Mouse (Mus musculus) inflammation-experienced regulatory T-cells, adult 6 months (primary cell): ENCODE results near the gene Zfp335. TPM values are rescaled to one million over a fixed set of nuclear protein-coding genes. Genes with fewer than 3 reads are reported as not detected.

ENCODE experiments used
- ATAC-seq: one replicate; pipeline ENCODE4 v1.8.0; 2017
- polyA plus RNA-seq, 3 experiments: library from polyadenylated mRNA; unstranded; fragments of 100-300 nt; shearing (Covaris generic); gene quantifications; one replicate each; pipeline ENCODE4 v1.2.1; 2017

Zfp335 gene
- polyA plus RNA-seq, 3 experiments from 2014 or later = 6.2 to 7.4 (median 6.8) TPM

DNA sequence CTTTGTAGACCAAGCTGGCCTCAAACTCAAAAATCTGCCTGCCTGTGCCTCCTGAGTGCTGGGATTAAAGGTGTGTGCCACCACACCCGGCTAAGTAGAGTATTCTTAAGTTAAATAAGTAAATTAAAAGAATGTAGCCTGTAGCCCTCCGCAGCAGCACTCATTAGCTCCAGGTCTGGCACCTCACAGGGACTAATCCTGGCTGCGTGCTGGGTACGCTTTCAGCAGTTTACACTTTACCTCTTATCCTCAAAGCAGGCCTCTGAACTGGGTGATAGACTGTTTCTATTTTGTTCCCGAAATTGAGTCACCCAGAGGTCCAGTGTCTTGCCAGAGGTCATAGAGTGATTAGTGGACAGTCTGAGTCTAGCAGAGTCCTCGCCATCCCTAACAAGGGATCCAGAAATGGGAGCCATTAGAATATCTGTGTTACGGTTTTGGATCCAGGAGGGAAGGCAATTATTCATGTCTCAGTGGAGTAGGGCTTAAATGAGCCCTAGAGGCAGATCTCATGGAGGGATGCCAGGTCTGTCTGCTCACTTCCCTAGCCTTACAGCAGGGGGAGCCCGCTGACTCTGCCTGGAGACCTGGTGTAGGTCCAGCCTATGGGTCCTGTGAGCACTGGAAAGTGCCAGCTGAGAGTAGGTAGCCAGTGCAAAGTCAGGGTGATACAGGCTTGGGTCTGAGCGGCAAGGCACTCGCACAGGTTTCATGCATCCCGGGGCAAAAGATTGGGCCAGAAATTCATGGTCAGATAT is 12.7 kb upstream of the Zfp335 start:
- peak; percentile 81 for ATAC-seq

DNA sequence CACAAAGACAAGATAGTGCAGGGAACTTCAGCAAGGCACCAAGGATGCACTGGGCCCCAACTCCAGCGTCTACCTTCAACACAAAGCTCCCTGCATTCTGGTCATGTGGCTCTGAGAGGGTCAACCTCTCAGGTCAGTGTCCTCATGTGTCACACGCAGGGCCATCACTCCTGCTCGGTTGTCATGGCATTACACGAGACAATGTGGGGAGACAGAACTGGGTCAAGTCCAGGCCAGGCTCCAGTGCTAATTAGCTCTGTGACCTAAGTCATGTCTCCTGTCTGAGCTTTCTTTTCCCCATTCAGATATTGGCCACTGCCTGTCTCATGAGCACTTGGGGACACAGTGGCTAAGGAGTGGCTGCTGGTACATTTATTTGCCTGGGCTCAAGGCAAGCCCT is 11.7 kb upstream of the Zfp335 start:
- no peak for ATAC-seq

DNA sequence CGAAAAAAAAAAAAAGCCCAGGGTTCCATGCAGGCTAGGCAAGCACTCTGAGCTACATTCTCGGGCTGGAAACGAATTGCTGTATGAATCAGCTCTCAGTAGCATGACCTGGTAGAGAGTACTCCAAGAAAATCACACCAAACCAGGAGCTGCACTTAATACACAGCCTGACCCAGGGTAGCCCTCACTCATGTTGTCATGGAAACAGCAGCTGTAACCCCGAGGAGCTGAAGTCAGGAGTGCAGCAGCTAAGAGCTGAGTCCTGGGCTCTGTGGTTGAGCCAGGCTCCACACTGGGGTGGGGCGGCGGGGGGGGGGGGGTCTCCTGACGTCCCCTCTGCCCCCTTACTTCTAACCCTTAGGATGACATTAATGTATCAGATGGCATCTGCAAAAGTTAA is 10.4 kb upstream of the Zfp335 start:
- ATAC-seq = no peak

DNA sequence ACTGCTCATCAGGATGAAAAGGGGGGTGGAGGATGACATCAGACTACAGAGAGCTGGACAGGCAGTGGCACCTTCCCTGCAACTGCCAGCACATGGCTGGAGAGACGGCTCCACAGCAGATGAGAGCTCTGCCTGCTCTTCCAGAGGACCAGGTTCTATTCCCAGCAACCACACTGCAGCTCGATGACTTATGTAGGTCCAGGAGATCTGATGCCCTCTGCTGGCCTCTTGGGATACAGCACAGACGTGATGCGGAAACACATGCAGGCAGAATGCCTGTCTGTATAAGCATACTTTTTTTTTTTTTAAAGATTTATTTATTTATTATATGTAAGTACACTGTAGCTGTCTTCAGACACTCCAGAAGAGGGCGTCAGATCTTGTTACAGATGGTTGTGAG is 6.8 kb upstream of the Zfp335 start:
- ATAC-seq = no peak

DNA sequence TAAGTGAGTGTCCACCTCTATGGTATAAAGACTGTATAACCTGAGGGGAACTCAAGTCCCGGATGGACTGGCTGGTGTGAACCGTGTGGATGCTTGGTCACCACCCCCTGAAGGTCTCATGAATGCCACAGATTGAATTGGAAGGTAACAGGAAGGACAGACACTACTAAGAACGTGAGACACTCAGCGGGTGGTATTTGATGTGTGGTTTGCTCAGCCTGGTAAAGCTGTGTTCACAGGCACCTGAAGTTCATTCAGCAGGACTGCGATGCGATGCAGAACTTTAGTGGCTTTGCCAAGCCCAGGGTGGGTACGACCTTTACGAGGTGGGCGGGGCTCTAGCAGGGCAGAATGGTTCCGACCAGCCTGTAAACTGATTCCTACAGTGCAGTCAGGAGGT is 5.8 kb upstream of the Zfp335 start:
- ATAC-seq = no peak

DNA sequence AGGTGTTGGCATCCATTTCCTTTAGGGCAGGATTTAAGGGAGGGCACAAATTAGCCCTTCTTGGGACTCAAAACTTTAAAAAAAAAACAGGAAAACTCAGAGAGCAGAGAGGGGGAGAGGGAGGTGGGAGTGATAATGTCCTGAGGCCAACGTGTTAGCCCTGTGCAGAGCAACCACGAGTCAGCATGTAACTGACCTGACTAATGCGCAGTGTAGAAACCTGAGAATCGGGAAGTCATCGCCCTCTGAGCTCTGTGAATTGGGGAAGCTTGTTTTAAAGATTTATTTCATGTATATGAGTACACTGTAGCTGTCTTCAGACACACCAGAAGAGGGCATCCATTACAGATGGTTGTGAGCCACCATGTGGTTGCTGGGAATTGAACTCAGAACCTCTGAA is 5.3 kb upstream of the Zfp335 start:
- no peak for ATAC-seq

DNA sequence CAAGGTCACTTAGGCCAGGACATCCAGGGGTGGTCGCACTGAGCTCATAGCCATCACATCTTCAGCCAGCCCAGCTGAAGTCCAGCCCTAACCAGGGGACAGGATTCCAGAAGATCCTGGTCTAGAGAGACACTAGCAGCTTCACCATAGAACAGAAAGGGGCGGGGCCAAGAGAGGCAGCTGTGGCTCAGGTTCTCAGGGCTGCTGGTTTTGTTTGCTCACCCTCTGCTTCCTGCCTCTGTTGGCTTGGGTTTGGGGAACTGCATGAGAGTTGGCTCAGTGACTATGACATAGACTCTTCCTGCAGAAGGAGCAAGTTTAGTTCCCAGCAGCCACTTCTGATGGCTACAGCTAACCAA is 1.9 kb upstream of the Zfp335 start:
- peak; percentile 78 for ATAC-seq

DNA sequence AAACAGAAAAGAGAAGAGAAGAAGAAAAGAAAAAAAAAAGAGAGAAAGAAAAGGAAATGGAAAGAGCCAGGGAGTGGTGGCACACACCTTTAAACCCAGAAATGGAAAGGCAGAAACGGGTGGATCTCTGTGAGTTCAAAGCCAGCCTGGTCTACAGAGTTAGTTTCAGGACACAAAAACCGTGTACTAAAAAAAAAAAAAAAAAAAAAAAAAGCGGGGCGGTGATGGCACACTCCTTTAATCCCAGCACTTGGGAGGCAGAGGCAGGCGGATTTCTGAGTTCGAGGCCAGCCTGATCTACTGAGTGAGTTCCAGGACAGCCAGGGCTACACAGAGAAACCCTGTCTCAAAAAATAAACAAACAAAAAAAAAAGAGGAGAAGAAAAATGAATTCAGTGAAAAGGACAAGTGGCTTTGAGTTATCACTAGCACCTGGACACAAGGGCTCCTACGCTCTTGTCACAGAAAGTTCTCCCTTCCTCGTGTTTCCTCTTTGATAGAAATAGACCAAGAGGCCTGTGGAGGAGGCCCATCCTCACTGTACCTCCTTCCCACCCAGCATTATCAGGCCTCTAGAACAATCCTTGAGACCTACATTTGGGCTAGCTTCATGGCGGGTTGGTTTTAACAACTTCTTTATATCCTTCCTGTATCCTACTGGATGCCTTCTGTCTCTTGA is 1.3 kb upstream of the Zfp335 start:
- peak; percentile 1 for ATAC-seq

DNA sequence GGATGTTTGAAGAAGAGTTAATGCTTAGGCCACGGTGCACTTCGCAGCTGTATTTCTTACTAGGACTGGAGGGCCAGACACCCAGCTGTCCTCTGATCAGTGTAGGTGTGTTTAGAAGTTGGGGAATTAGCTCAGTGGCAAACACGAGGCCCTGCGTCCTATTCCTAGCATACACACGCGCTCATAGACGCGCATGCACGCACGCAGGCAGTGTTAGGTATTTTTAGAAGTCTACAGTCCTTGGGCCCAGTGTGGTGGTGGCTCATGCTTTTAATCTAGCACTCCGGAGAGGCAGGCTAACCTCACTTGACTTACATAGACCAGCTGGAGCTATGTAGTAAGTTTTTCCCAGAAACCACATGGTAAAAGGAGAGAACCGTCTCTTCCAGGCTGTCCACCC is 594 bp upstream of the Zfp335 start:
- ATAC-seq = peak; percentile 32

DNA sequence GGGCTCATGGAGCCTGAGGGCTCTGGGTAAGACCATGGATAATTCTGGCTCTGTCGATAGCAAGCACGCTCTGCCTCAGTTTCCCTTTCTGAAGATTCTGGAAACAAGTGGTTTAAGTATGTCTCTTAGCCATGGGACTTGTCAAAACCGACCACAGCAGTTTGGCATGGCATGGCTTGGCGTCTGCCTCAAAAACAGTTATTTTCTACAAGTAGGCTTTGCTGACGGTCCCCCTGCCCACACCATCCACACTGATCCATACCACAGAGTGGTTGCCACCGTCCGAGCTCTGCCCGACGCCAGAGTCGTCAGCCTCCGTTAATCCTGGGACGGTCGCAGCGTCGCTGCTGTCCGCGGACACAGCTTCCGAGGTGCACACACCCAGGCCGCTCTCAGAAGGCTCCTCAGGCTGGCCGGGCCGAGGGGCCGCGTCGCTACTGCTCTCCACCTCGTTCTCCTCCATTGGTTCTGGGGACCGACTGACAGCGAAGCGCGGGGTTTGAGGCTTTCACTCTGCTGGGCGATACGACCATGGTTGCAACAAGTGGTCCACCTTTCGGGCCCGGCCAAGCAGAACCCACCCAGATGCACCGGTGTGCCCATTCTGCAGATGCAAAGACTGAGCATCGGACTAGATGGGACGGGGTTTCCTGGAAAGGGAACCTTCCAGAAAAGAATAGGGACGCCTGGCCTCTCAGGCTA is 1.0 kb downstream of the Zfp335 start:
- ATAC-seq = no peak

DNA sequence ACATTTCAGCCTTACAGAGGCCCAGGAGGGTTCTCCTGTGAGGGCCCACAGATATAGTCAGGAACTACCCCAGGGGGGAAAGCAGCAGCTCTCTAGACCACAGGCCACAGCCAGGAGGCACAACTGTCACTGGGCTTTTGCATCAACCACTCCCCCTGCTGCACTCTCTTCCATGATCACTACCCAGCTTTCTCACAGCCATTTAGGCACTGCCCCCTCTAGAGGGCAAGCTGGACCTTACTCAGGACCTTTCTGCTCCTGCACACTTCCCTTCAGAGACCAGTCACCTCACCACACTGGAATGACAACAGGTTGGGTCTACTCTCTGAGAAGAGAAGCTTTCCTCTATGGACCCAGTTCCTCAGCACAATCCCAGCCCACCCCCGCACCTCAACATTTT is 2.0 kb downstream of the Zfp335 start:
- no peak for ATAC-seq

DNA sequence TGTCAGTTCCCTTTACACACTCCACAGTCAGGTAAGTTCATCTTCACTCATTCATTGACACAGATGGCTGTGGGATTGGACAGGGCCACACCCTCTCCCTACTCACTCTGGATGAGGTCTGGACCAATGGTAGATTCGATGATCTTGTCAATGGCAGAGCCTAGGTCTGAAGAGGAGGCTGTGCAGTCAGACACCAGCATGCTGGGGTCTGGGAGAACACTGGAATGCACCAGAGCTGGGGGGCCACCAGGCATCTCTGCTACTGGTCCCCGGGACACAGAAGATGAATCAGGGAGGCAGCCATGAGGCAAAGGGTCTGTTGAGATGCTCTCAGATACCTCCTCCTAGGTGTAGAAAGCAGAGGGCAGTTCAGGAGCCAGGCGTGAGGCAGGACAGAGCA is 2.5 kb downstream of the Zfp335 start:
- no peak for ATAC-seq

DNA sequence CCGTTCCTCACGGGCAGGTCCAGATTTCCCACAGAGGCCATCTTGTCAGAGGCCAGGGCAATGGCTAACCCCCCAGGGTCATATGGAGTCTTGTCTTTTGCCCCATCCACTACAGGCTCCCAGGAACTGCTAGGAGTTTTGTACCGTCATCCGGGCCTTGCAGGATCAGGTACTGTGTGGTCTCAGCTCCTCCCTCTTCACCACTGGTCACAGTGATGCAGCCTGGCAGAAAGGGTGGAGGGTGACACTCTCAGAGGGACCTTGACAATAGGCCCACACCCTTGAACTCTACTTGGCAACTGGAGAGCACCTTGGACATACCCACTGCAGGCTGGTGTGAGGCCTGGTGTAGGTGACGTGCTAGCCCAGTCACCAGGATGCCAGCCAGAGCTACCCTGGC is 3.5 kb downstream of the Zfp335 start:
- no peak for ATAC-seq

DNA sequence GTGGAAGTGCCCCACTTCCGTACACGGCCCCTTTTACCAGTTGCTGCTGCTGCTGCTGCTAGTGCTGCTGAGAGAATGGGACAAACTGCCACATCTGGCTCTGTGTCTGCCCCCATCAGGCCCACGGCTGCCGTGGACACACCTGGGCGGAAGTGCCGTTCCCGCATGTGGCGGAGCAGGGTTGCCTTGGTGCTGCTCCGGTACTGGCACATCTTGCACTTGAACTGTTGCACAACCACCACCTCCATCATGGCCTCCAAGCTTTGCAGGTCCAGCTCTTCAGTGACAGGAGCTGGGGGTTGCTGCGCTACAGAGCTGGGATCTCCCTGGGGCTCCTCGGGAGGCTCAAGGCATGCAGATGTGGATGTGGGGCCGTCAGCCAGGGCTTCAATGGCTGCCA is 4.0 kb downstream of the Zfp335 start:
- ATAC-seq = no peak

DNA sequence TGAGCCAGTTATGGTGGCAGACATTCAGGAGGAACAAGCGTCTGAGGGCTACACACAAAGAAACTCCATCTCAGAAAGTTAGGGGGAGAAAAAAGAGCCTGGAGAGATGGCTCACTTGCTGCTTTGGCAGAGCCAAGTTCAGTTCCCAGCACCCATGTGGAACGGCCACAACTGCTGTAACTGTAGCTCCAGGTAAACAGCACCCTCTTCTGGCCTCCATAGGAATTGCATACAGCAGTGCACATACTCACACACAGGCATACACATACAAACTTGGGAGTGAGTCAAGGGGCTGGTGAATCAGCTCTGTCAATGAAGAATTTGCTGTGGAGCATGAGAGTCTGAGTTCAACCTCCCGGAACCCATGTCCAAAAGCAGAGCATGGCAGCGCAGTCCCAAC is 5.5 kb downstream of the Zfp335 start:
- ATAC-seq = no peak

DNA sequence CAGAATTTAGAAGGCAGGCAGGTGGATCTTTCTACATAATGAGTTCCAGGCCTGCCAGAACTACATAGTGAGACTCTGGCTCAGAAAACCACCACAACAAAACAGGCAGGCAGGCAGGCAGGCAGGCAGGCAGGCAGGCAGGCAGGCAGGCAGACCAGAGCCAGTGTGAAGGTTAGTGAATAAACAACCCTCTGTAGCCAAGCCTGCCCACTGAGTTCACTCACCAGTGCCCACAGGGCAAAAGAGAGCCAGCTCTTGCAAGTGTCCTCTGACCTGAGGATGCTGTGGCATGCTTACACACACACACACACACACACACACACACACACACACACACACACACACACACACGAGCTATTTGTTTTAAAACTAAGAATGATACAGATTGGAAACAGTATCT is 8.1 kb downstream of the Zfp335 start:
- ATAC-seq = no peak

DNA sequence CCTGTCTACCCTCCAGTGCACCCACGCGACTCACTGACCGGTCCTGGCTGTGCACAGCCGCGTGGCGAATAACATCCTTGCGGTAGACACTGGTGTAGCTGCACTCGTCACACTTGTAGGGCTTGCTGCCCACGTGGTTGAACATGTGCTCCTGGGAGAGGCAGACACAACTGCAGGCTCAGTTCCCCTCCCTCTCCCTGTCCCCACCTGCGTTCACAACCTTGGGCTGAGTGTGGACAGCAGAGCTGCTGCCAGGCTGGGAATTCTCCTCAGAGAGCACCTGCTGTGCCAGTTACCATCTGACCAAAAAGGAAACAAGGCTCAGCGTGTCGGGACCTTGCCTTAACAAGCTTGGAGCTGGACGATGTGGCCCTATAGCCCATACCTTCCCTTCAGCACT is 10.2 kb downstream of the Zfp335 start:
- no peak for ATAC-seq

DNA sequence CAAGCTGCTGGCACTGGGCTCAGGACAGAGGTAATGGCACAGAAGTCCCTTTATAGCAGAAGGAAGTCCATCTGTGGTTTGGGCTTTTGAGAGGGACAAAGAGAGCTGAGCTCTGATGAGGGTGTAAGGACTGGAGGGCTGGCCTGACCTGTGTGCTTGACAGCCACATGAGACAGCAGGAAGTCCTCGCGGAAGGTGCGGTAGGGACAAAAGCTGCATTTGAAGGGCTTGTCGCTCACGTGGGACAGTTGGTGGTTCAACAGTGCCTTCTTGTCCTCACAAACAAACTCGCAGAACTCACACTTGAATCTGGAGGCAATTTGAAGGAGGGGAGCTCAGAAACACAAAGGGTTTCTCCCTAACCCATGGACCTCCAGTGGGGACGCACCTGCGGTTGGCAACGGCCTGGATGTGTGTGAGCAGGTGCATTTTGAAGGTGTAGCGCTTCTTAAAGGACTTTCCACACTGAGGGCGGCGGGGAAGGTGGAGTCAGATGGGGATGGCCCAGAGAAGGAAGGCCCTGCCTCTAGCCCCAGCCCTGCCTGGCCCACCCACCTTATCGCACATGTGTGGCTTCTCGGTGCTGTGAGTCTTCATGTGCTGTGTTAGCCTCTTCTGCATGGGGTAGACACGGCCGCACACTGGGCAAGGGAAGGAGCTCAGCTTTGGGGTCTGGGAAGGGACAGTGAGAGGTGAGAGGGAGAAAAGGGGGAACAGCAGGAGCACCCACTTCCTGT is 11.7 kb downstream of the Zfp335 start:
- ATAC-seq = peak; percentile 20

DNA sequence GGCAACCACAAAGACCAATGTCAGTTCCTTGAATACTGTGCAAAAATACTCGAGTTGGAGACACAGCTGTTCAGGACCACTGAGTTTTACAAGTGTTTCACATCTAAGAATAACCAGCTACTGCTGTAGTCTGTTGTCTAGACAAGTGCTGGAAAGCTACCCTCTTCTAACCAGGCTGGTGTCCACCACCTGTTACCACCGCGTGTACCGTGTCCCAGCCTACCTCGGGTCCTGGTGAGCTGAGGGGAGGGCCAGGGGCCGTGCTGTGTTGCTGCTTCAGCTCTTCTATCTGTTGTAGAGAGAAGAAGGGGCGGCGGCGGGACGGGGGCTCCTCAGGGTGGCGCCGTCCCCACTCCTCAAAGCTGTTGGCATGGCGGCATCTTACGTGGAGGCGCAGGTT is 12.5 kb downstream of the Zfp335 start:
- ATAC-seq = no peak

DNA sequence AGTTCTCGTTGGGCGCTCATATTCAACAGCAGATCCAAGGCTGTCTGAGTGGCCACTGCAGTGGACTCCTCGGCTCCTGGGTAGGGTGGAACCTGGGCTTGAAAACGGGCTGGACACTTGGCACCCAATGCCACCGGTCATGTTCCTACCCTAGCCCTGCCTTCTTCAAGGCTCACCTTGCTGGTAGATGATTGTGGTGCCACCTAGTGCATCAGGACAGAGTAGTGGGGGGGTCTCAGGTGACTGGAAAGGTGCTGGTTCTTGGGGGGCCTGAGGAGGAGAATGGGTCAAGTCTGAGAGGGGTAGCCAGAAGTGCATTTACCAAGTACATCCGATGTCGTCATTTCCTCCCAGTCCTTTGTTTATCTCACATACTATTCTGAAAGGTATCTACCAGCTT is 13.5 kb downstream of the Zfp335 start:
- no peak for ATAC-seq

DNA sequence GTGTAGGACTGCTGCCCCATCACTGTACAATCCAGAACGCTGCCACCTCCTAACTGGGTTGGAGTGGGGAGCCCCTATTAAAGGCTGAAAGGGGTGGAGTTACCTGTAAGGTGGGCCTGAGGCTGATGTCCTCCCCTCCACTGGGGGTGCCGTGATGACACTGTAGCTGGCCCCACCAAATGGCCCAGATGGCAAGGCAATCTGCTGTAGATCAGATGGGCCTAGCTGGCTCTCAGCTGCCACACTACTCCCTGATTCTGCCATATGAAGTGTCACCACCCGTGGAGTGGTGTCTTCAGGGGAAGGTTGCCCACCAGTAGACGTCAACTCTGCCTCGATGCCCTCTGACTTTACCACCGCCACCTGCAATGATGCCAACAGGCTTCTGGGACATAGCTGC is 15.7 kb downstream of the Zfp335 start:
- no peak for ATAC-seq

DNA sequence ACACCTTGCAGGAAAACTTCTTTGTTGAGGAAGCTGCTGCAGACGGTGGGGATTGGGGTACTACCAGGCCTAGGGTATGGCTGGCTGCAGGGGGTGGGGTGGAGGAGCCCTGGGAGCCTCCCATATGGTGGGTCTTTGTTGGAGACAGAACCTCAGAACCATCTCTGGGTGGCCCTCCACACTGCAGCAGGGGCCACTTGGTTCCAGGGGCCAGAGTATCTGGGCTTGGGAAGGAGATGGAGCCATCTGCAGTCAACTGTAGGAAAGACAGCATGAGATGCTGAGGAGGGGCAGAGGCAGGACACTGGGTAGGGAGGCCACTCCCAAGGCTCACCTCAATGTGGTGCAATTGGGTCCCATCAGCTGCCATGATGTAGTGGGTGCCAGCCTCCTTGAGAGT is 16.9 kb downstream of the Zfp335 start:
- ATAC-seq = no peak

DNA sequence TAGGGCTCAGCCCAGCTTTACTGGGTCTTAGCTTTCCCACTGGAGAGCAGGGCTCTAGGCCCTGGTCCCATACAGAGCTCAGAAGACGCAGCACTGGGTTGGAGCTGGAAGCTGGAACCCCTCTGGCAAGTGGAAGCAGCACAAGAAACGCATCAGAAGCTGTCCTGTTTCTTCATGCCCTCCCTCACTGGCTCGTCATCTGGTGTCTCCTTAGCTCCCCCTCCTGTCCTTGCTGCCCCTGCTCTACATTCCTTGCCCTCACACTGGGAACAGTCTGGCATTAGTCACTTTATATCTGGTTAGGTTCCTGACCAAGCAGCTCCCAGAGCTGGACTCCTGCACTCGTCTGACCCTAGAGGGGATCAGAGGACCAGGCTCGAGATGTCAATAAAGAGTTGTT is 17.5 kb downstream of the Zfp335 start:
- no peak for ATAC-seq
